Mouse (Mus musculus) embryonic facial prominence, embryonic 12.5 days (tissue): ENCODE data around the gene Blvrb. TPM values are rescaled to one million over a fixed set of nuclear protein-coding genes. Genes with fewer than 3 reads are reported as not detected.

ENCODE experiments used
- ATAC-seq: fragments of 200-750 bp; cut with Nextera tagmentation; 2 replicates; pipeline ENCODE4 v1.8.0; 2017; ENCODE audit not compliant: insufficient number of reproducible peaks, insufficient read depth, low FRiP score, low TSS enrichment
- H3K27ac ChIP-seq: fragments of 300-500 bp; sonication (generic); 2 replicates; pipeline ENCODE4 v1.5.1; 2016; ENCODE audit warnings: mild to moderate bottlenecking
- H3K27me3 ChIP-seq: fragments of 300-500 bp; sonication (generic); 2 replicates; pipeline ENCODE4 v1.6.1; 2016; ENCODE audit warnings: mild to moderate bottlenecking, moderate library complexity
- H3K36me3 ChIP-seq: fragments of 300-500 bp; sonication (generic); 2 replicates; pipeline ENCODE4 v1.6.1; 2016; ENCODE audit warnings: mild to moderate bottlenecking
- H3K4me1 ChIP-seq: fragments of 300-500 bp; sonication (generic); 2 replicates; pipeline ENCODE4 v1.6.1; 2016
- H3K4me2 ChIP-seq: fragments of 300-500 bp; sonication (generic); replicated peaks from 2 replicates; pipeline ENCODE4 v1.6.1; 2016; ENCODE audit warnings: mild to moderate bottlenecking, moderate library complexity
- H3K4me3 ChIP-seq: fragments of 300-500 bp; sonication (generic); 2 replicates; pipeline ENCODE4 v1.5.1; 2016; ENCODE audit warnings: mild to moderate bottlenecking
- H3K9ac ChIP-seq: fragments of 300-500 bp; sonication (generic); 2 replicates; pipeline ENCODE4 v1.6.1; 2016; ENCODE audit warnings: mild to moderate bottlenecking, moderate library complexity
- H3K9me3 ChIP-seq: fragments of 300-500 bp; sonication (generic); 2 replicates; pipeline ENCODE4 v1.6.1; 2016; ENCODE audit warnings: mild to moderate bottlenecking, moderate library complexity
- WGBS: fragments of 180-500 bp; shearing (Covaris S2); methylation state at CpG from one replicate; pipeline ENCODE4 v1.1.7; 2016; 5-methylcytosine and 5-hydroxymethylcytosine counted together
- polyA plus RNA-seq: library from polyadenylated mRNA; unstranded; fragments of >200 nt; fragmentation: Nextera tagmentation; extraction: Ambion mirVana; gene quantifications from 2 replicates; pipeline ENCODE4 v1.2.1, GENCODE M21; 2016

Blvrb gene
- polyA plus RNA-seq, 1 experiment from 2014 or later, result 34.5 TPM

DNA sequence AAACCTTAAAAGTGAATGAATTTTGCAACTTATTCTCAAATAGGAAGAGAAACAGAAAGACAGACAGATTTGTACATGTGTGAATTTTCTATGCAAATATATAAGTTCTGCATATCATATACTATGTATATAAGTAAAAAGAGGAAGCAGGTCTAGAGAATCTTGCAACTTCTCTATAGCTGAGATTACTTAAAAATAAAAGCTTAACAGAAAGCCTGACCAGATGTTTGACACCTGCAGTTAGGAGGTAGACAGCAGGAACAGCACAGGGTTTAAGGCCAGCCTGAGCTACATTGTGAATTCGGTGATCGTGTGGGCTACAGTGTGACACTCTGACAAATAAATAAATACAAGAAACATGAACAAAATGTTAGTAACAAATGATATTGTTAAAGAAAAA is 3.6 kb downstream of the Blvrb start:
- no peak for ATAC-seq
- Histone ChIP-seq H3K27me3 (peaks cover 11% of the 10 kb centered on the region), H3K36me3 (no peaks in the 10 kb centered on the region), H3K27ac (no peak overlapping the region), H3K4me3 (no peak overlapping the region), H3K4me2 (no peak overlapping the region), H3K4me1 (peaks cover 10% of the 10 kb centered on the region; the same call in 1 of the 2 replicates), H3K9me3 (no peaks in the 10 kb centered on the region), H3K9ac (no peak overlapping the region)
- WGBS, result 93% methylated on average over 2 of the region's 2 CpGs

GRCm38 (mm10) chr7:27452206-27452770 is 4.5 kb downstream of the Blvrb start:
- Histone ChIP-seq H3K36me3 (no peaks in the 10 kb centered on the region), H3K4me3 (no peak overlapping the region), H3K4me1 (0 out of 2 replicates have a peak, but pooled peaks cover under 1% of the 10 kb centered on the region), H3K9ac (no peak overlapping the region), H3K4me2 (no peak overlapping the region), H3K9me3 (no peaks in the 10 kb centered on the region), H3K27me3 (peaks cover 2% of the 10 kb centered on the region; the same call in 1 of the 2 replicates), H3K27ac (no peak overlapping the region)
- 46% methylated on average over 13 of the region's 13 CpGs for WGBS
- no peak for ATAC-seq

DNA sequence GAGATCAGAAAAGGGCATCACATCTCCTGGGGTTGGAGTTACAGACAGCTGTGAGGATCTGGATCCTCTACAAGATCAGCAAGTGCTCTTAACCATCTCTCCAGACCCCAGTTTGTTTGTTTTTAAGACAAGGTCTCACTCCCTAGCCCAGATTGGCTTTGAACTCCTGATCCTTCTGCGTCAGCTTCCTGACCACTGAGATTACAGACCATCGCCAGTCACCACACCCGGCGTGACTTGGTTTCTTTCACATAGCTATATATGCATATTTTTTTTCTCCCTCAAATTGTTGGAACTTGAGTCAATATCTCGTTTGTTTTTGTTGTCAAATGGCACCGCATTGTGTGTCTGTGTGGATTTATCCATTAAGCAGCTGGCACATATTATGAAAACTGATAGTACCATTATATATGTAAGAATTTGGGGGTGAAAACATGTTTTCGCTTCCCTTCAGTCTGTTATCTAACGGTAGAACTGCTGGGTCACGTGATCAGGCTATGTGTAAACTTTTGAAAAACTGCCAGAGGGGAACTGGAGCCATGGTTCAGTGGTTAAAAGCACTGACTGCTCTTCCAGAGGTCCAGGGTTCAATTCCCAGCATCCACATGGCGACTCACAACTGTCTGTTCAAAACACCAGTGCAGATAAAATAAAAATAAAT is 6.8 kb downstream of the Blvrb start:
- no peak for ATAC-seq
- WGBS, result 69% methylated on average over 10 of the region's 10 CpGs
- H3K36me3 ChIP-seq, result no peaks in the 10 kb centered on the region
- no peak overlapping the region for H3K4me2 ChIP-seq
- H3K9ac ChIP-seq, result no peak overlapping the region
- no peak overlapping the region for H3K4me3 ChIP-seq
- H3K4me1 ChIP-seq, result no peaks in the 10 kb centered on the region
- H3K27me3 ChIP-seq, result no peaks in the 10 kb centered on the region
- H3K27ac ChIP-seq, result no peak overlapping the region
- no peaks in the 10 kb centered on the region for H3K9me3 ChIP-seq

DNA sequence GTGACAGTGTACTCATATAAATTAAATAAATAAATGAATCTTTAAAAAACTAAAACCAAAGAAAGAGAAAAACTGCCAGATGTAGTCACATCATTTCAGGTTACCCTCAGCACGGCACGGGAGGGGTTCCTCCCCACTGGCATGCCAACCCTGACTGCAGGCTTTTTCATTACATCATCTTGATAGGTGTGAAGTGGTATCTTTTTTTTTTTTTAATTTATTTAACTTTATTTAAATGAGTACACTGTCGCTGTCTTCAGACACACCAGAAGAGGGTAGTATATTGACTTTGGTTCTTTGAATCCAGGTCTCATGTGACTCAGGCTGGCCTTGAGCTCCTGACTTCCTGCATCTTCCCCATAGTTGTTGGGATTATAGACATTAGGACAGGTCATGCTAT is 7.5 kb downstream of the Blvrb start:
- ATAC-seq, result no peak
- no peaks in the 10 kb centered on the region for H3K27me3 ChIP-seq
- H3K4me2 ChIP-seq, result no peak overlapping the region
- H3K27ac ChIP-seq, result no peak overlapping the region
- 97% methylated on average over 3 of the region's 3 CpGs for WGBS
- H3K4me1 ChIP-seq, result no peaks in the 10 kb centered on the region
- H3K4me3 ChIP-seq, result no peak overlapping the region
- H3K9ac ChIP-seq, result no peak overlapping the region
- no peaks in the 10 kb centered on the region for H3K9me3 ChIP-seq
- no peaks in the 10 kb centered on the region for H3K36me3 ChIP-seq

DNA sequence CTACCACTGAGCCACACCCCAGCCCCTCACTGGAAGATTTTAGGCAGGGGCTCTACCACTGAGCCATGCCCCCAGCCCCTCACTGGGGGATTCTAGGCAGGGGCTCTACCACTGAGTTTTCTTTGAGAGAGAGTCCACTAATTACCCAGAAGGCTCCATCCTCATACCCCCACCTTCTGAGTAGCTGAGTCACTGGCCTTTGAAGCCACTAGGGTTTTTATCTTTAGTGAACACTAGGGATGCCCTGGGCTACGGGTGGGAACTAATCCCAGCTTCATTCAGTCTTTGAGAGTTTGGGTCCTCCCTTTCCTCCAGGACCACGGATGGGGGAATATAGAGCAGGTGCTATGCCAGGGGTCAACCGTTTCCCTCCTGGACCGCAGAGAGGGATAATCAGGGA is 10.8 kb downstream of the Blvrb start:
- H3K4me2 ChIP-seq, result no peak overlapping the region
- ATAC-seq, result no peak

DNA sequence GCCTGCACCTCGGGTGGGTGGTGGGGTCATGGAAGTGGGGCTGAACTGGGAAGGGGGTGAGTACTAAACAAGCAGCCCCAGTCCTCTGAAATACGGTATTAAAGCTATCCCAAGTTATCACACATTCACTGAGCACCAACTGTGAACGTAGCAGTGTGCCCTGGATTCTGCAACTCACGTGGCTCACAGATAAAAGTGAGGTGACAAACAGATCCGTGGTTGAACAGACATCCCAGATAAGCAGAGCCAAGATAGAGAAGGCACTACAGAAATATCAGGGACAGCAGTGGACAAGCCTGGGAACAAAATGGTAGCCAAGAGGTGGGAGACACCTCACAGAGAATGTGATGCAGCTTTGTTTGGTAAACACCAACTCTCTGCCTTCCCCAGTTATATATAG is 11.9 kb downstream of the Blvrb start:
- 92% methylated on average over 5 of the region's 5 CpGs for WGBS
- Histone ChIP-seq H3K4me3 (no peak overlapping the region), H3K27me3 (no peaks in the 10 kb centered on the region), H3K9me3 (no peaks in the 10 kb centered on the region), H3K27ac (no peak overlapping the region), H3K4me2 (no peak overlapping the region), H3K9ac (no peak overlapping the region), H3K4me1 (no peaks in the 10 kb centered on the region), H3K36me3 (no peaks in the 10 kb centered on the region)
- no peak for ATAC-seq

More for the DNA sequence above, 10.8 kb downstream of the Blvrb start:
- Histone ChIP-seq H3K27ac (no peak overlapping the region), H3K9ac (no peak overlapping the region), H3K27me3 (no peaks in the 10 kb centered on the region), H3K36me3 (no peaks in the 10 kb centered on the region), H3K4me3 (no peak overlapping the region), H3K9me3 (no peaks in the 10 kb centered on the region), H3K4me1 (no peaks in the 10 kb centered on the region)
- 92% methylated on average over 4 of the region's 4 CpGs for WGBS

DNA sequence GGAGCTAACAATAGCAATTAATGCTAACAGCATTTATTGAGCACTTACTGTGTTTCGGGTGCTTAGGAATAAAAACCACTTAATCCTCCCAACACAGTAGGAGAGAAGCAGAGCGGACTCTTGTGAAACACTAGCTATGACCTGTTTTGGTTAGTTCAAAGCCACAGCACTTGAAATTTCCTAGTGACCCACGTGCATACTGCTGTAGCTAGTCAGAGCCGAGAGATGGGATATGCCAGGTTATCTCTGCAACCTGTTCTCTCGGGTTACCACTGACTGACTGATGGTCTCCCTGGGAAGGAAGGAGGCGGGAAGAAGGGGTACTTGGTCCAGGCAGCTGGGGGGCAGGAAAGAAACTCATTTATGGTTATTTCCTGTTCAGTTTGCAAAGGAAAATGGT is 12.7 kb downstream of the Blvrb start:
- Histone ChIP-seq H3K27ac (no peak overlapping the region), H3K9me3 (no peaks in the 10 kb centered on the region), H3K27me3 (no peaks in the 10 kb centered on the region), H3K36me3 (no peaks in the 10 kb centered on the region), H3K9ac (no peak overlapping the region), H3K4me3 (no peak overlapping the region), H3K4me1 (no peaks in the 10 kb centered on the region), H3K4me2 (no peak overlapping the region)
- ATAC-seq, result no peak
- 83% methylated on average over 6 of the region's 6 CpGs for WGBS

GRCm38 (mm10) chr7:27467648-27468047 is 19.9 kb downstream of the Blvrb start:
- no peak overlapping the region for H3K9ac ChIP-seq
- no peak overlapping the region for H3K4me2 ChIP-seq
- H3K9me3 ChIP-seq, result no peaks in the 10 kb centered on the region
- no peaks in the 10 kb centered on the region for H3K27me3 ChIP-seq
- no peaks in the 10 kb centered on the region for H3K36me3 ChIP-seq
- ATAC-seq, result no peak
- 0 out of 2 replicates have a peak, but pooled peaks cover 3% of the 10 kb centered on the region for H3K4me1 ChIP-seq
- 40% methylated on average over 4 of the region's 4 CpGs for WGBS
- no peak overlapping the region for H3K27ac ChIP-seq
- no peak overlapping the region for H3K4me3 ChIP-seq

- no peak overlapping the region for H3K27ac ChIP-seq
- WGBS, result 89% methylated on average over 11 of the region's 11 CpGs
- H3K4me2 ChIP-seq, result no peak overlapping the region
Measured at GRCm38 (mm10) chr7:27471390-27472120, 23.8 kb downstream of the Blvrb start.

GRCm38 (mm10) chr7:27472596-27472995 is 24.8 kb downstream of the Blvrb start:
- peaks cover 14% of the 10 kb centered on the region for H3K36me3 ChIP-seq
- H3K4me1 ChIP-seq, result 0 out of 2 replicates have a peak, but pooled peaks cover 9% of the 10 kb centered on the region
- no peaks in the 10 kb centered on the region for H3K27me3 ChIP-seq
- H3K4me3 ChIP-seq, result peak overlapping the region; percentile 55
- H3K27ac ChIP-seq, result peak overlapping the region; percentile 76
- no peak for ATAC-seq
- 41% methylated on average over 7 of the region's 7 CpGs for WGBS
- peak overlapping the region; percentile 57 for H3K4me2 ChIP-seq
- 0 out of 2 replicates have a peak overlapping the region, but pooled peaks have one; percentile 24 for H3K9ac ChIP-seq
- no peaks in the 10 kb centered on the region for H3K9me3 ChIP-seq

More at GRCm38 (mm10) chr7:27471390-27472120, 23.8 kb downstream of the Blvrb start:
- ATAC-seq, result no peak
- Histone ChIP-seq H3K9me3 (no peaks in the 10 kb centered on the region), H3K36me3 (peaks cover 7% of the 10 kb centered on the region), H3K4me3 (no peak overlapping the region), H3K9ac (no peak overlapping the region), H3K4me1 (0 out of 2 replicates have a peak, but pooled peaks cover 9% of the 10 kb centered on the region), H3K27me3 (no peaks in the 10 kb centered on the region)

DNA sequence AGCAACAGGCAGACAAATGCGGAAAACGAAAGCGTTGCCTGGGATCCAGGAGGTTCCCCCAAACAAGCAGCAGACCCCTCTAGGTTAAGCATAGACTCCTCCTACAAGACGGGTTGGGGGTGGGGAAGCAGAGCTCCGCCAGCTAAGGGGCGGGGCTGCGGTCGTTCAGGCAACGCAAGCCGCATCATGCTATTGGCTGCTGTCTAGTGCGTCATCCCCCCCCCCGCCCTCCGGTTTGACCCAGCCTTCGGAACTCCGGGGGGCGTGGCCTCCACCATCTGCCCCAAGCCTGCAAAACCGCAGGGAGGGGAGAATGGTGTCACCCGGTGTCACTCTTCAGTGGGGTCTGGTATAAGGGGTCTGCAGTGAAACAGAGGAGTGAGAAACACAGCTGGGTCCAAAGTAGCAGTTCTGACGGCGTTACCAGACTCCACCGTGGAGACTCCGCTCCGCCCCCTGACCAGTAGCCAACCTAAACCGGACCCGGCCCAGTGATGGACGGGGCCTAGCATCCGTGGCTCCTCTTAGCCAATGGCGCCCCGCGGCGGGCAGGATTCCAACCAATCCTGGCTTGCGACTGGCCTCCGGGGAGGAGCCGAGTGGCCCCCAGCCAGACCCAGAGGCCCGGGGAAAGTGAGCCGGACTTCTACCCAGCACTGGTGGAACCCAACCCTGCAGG is 25.5 kb downstream of the Blvrb start, which contains the start of gene Sertad3:
Gene Sertad3 (plus strand): TSS at position 613 of the 679 bp plus-strand sequence.
- Histone ChIP-seq H3K27ac (peak within 1 kb of the TSS; percentile 93), H3K36me3 (peaks cover 21% of the 10 kb centered on the region), H3K4me2 (peak within 1 kb of the TSS; percentile 57), H3K27me3 (no peaks in the 10 kb centered on the region), H3K9me3 (no peaks in the 10 kb centered on the region), H3K4me3 (peak within 1 kb of the TSS; percentile 55), H3K9ac (peak within 1 kb of the TSS; percentile 58), H3K4me1 (0 out of 2 replicates have a peak, but pooled peaks cover 9% of the 10 kb centered on the region)
- WGBS, result under 1% methylated on average over 36 of the region's 36 CpGs
- peak; percentile 89 for ATAC-seq
